Mouse (Mus musculus) NIH3T3 (cell line): ENCODE data around the gene Chchd2.
A peak's percentile ranks its signal among the peaks of the same experiment; 100 is the strongest.

Experiments
- DNase-seq: peaks from one replicate; pipeline ENCODE4 v3.0.0-alpha.2; 2012; ENCODE audit warnings: low read depth

Chchd2 gene

DNA sequence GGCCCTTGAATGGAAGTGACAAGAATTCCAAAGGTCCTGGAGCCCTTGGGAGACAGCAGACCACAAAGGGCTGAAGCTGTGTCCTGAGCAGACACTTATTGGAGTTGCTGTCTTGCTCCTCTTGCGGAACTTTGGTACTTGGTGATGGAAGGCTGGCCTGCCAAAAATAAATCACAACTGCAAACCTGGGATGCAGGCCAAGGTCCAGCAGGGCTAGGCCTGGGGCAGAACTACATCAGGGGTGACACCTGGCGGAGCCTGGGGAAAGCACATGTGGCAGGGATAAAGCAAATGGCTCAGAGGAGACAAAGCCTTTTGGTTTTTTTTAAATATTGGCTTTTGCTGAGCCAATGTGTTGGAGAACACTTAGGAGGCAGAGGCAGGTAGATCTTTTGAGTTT is 8.3 kb downstream of the Chchd2 start:
- DNase-seq, result peak; percentile 92

GRCm38 (mm10) chr5:129877731-129878455 is 9.4 kb downstream of the Chchd2 start:
- DNase-seq, result peak; percentile 22

GRCm38 (mm10) chr5:129875098-129875497 is 12.2 kb downstream of the Chchd2 start:
- DNase-seq, result no peak

GRCm38 (mm10) chr5:129873942-129874341 is 13.3 kb downstream of the Chchd2 start:
- no peak for DNase-seq

GRCm38 (mm10) chr5:129871238-129871637 is 16.0 kb downstream of the Chchd2 start:
- no peak for DNase-seq

DNA sequence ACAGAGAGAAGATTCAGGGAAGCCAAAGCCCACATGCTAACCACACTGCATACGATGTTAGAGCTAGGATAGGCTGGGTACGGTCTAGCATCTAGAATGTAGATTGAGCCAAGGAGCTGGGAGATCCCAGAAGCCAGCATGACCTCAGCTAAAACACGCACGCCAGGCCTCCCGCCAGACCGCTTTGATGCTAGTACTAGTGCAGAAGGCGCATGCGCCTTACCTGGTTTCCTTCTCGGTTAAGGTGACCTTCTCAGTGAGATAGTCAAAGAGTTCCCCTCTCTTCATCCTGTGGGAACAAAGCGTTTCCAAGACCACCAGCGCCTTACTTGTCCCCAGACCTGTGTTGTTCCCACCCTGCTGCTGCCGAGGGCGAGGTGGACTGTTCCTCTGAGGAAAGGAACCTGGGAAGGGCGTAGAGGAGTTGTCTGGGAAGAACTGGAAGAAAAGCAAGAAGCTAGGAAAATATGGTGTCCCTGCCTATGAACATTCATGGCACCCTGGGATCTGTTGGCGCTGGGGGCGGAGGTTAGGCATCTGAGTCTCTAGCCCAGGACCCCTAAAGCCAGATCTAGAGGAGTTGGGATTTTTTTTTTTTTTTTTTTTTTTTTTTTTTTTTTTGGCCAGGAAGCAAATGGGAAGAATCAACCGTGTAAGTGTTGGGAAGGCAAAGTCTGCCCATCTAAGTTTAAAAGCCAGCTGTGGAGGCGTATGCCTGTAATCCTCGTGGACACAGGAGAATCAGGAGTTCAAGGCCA is 17.9 kb downstream of the Chchd2 start:
- no peak for DNase-seq

- no peak for DNase-seq
Observed at GRCm38 (mm10) chr5:129865841-129866240, 21.4 kb downstream of the Chchd2 start.

GRCm38 (mm10) chr5:129864467-129864866 is 22.8 kb downstream of the Chchd2 start:
- peak; percentile 32 for DNase-seq

- DNase-seq, result no peak
Observed at GRCm38 (mm10) chr5:129862325-129862724, 24.9 kb downstream of the Chchd2 start.

- no peak for DNase-seq
Observed at GRCm38 (mm10) chr5:129856414-129856813, 30.9 kb downstream of the Chchd2 start.

- DNase-seq, result no peak
Observed at GRCm38 (mm10) chr5:129855163-129855562, 32.1 kb downstream of the Chchd2 start.

GRCm38 (mm10) chr5:129847558-129847820 is 39.8 kb downstream of the Chchd2 start:
- DNase-seq, result peak; percentile 11

- DNase-seq, result peak; percentile 99
Observed at GRCm38 (mm10) chr5:129846752-129847557, 40.3 kb downstream of the Chchd2 start, which contains the start of gene Sumf2. Sumf2 (plus strand) TSS chr5:129846986.

GRCm38 (mm10) chr5:129844848-129845247 is 42.4 kb downstream of the Chchd2 start:
- no peak for DNase-seq
